Mouse (Mus musculus) liver, embryonic 16.5 days (tissue): ENCODE measurements around the gene Fyb. TPM values are rescaled to one million over a fixed set of nuclear protein-coding genes. Genes with fewer than 3 reads are reported as not detected.

Experiments used
- ATAC-seq: fragments of 200-750 bp; cut with Nextera tagmentation; 2 replicates; pipeline ENCODE4 v1.8.0; 2017; ENCODE audit warnings: low read depth, mild to moderate bottlenecking, moderate number of reproducible peaks, moderate library complexity
- H3K27ac ChIP-seq: fragments of 300-500 bp; sonication (generic); 2 replicates; pipeline ENCODE4 v1.5.1; 2014; ENCODE audit warnings: mild to moderate bottlenecking, low read length
- H3K27me3 ChIP-seq: fragments of 300-500 bp; sonication (generic); 2 replicates; pipeline ENCODE4 v1.6.1; 2014; ENCODE audit warnings: low read depth, low read length, mixed read lengths; ENCODE audit not compliant: control insufficient read depth, insufficient read depth
- H3K36me3 ChIP-seq: fragments of 300-500 bp; sonication (generic); 2 replicates; pipeline ENCODE4 v1.6.1; 2014; ENCODE audit warnings: mild to moderate bottlenecking; ENCODE audit not compliant: control insufficient read depth, insufficient read depth
- H3K4me1 ChIP-seq: fragments of 300-500 bp; sonication (generic); 2 replicates; pipeline ENCODE4 v1.6.1; 2014; ENCODE audit warnings: low read depth, low read length, mixed read lengths; ENCODE audit not compliant: control insufficient read depth
- H3K4me2 ChIP-seq: fragments of 300-500 bp; sonication (generic); 2 replicates; pipeline ENCODE4 v1.6.1; 2014; ENCODE audit warnings: low read depth, low read length, mixed read lengths
- H3K4me3 ChIP-seq: fragments of 300-500 bp; sonication (generic); 2 replicates; pipeline ENCODE4 v1.5.1; 2014; ENCODE audit warnings: low read depth, mild to moderate bottlenecking, low read length
- H3K9ac ChIP-seq: fragments of 300-500 bp; sonication (generic); 2 replicates; pipeline ENCODE4 v1.6.1; 2014; ENCODE audit warnings: low read depth, low read length
- H3K9me3 ChIP-seq: fragments of 300-500 bp; sonication (generic); replicated peaks from 2 replicates; pipeline ENCODE4 v1.6.1; 2016; ENCODE audit warnings: low read length; ENCODE audit not compliant: control insufficient read depth
- WGBS: fragments of 180-500 bp; shearing (Covaris S2); extraction: QIAGEN DNeasy Blood & Tissue Kit; methylation state at CpG from one replicate; pipeline ENCODE4 v1.1.7; 2014; ENCODE audit not compliant: insufficient replicate concordance; 5-methylcytosine and 5-hydroxymethylcytosine counted together
- polyA plus RNA-seq: library from polyadenylated mRNA; unstranded; fragments of >200 nt; fragmentation: Nextera tagmentation; extraction: Ambion mirVana; gene quantifications from 2 replicates; pipeline ENCODE4 v1.2.1, GENCODE M21; 2015

Gene Fyb
- polyA plus RNA-seq, 1 experiment from 2014 or later: 21.9 TPM

GRCm38 (mm10) chr15:6556272-6556671 lies 33.6 kb downstream of the Fyb start:
- 45% methylated on average over 4 of the region's 4 CpGs for WGBS
- Histone ChIP-seq H3K27me3 (no peaks in the 10 kb centered on the region), H3K4me1 (peaks cover 6% of the 10 kb centered on the region), H3K4me2 (no peak overlapping the region), H3K9me3 (no peaks in the 10 kb centered on the region), H3K9ac (no peak overlapping the region), H3K4me3 (no peak overlapping the region), H3K27ac (no peak overlapping the region), H3K36me3 (no peaks in the 10 kb centered on the region)
- no peak for ATAC-seq

- Histone ChIP-seq H3K9me3 (no peaks in the 10 kb centered on the region), H3K27ac (no peak overlapping the region), H3K27me3 (no peaks in the 10 kb centered on the region), H3K4me2 (no peak overlapping the region), H3K36me3 (no peaks in the 10 kb centered on the region), H3K4me3 (no peak overlapping the region), H3K9ac (no peak overlapping the region), H3K4me1 (peaks cover 6% of the 10 kb centered on the region)
- 51% methylated on average over 6 of the region's 6 CpGs for WGBS
- ATAC-seq: no peak
Observed at GRCm38 (mm10) chr15:6556911-6557310, 34.3 kb downstream of the Fyb start.

- Histone ChIP-seq H3K4me2 (no peak overlapping the region), H3K36me3 (no peaks in the 10 kb centered on the region), H3K9ac (no peak overlapping the region), H3K4me3 (no peak overlapping the region), H3K4me1 (peaks cover 6% of the 10 kb centered on the region), H3K27ac (no peak overlapping the region), H3K27me3 (no peaks in the 10 kb centered on the region), H3K9me3 (no peaks in the 10 kb centered on the region)
- ATAC-seq: no peak
- 49% methylated on average over 4 of the region's 4 CpGs for WGBS
Observed at GRCm38 (mm10) chr15:6557552-6557951, 34.9 kb downstream of the Fyb start.

GRCm38 (mm10) chr15:6559188-6559587 lies 36.5 kb downstream of the Fyb start:
- no peaks in the 10 kb centered on the region for H3K27me3 ChIP-seq
- 65% methylated on average over 9 of the region's 9 CpGs for WGBS

DNA sequence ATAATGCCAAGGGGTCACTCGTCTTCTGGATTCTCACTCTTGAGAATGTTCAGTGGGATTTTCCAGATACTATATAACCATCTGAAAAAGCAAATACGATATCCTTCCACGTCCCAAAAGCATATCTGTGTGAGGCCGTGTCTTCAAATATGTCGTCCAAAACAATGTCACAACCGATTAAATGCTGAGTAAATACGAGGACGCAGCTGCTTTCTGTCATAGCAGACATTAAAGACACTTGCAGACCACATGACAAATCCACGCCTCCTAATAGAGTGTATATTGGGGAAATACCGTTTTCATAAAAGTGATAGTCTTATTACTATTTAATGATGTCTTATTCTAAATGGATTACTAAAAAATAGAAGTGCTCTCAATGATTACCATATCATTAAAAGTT lies 38.0 kb downstream of the Fyb start:
- Histone ChIP-seq H3K4me3 (no peak overlapping the region), H3K4me1 (no peaks in the 10 kb centered on the region), H3K9ac (no peak overlapping the region), H3K9me3 (no peaks in the 10 kb centered on the region), H3K27me3 (no peaks in the 10 kb centered on the region), H3K27ac (no peak overlapping the region), H3K36me3 (no peaks in the 10 kb centered on the region), H3K4me2 (no peak overlapping the region)
- no peak for ATAC-seq
- 75% methylated on average over 10 of the region's 10 CpGs for WGBS

More at GRCm38 (mm10) chr15:6559188-6559587, 36.5 kb downstream of the Fyb start:
- Histone ChIP-seq H3K4me2 (no peak overlapping the region), H3K4me3 (no peak overlapping the region), H3K4me1 (peaks cover 6% of the 10 kb centered on the region), H3K9me3 (no peaks in the 10 kb centered on the region), H3K36me3 (no peaks in the 10 kb centered on the region), H3K27ac (no peak overlapping the region), H3K9ac (no peak overlapping the region)
- ATAC-seq: no peak

DNA sequence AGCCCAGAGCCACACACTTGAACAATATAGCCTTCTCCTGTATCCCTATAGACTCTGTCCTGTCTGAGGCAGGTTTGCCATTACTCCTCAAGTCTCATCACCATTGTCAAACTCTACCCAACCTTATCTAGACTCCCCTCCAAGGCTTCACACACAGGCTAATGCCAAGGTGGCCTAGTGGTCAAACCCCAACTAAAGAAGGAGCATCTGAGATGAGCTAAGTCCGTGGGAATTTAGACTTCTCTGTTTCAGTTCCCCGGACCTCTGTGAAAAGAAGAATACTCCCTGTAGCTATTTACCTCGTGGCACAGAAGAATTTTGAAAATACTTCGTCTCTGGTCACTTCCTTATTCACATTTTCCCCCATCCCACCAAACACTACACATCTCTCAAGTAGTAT lies 39.5 kb downstream of the Fyb start:
- H3K4me1 ChIP-seq: no peaks in the 10 kb centered on the region
- no peak overlapping the region; the same call in 1 of the 2 replicates for H3K27ac ChIP-seq
- WGBS: 52% methylated on average over 4 of the region's 4 CpGs

GRCm38 (mm10) chr15:6562629-6563028 lies 40.0 kb downstream of the Fyb start:
- Histone ChIP-seq H3K4me1 (no peaks in the 10 kb centered on the region), H3K27ac (no peak overlapping the region), H3K9me3 (no peaks in the 10 kb centered on the region), H3K27me3 (no peaks in the 10 kb centered on the region), H3K4me3 (no peak overlapping the region), H3K36me3 (no peaks in the 10 kb centered on the region), H3K4me2 (no peak overlapping the region), H3K9ac (no peak overlapping the region)
- 27% methylated on average over 2 of the region's 2 CpGs for WGBS
- ATAC-seq: no peak

More for the DNA sequence above, 39.5 kb downstream of the Fyb start:
- Histone ChIP-seq H3K9ac (no peak overlapping the region), H3K9me3 (no peaks in the 10 kb centered on the region), H3K4me2 (no peak overlapping the region), H3K36me3 (no peaks in the 10 kb centered on the region), H3K4me3 (no peak overlapping the region), H3K27me3 (no peaks in the 10 kb centered on the region)
- no peak for ATAC-seq

- no peaks in the 10 kb centered on the region for H3K27me3 ChIP-seq
- no peaks in the 10 kb centered on the region for H3K36me3 ChIP-seq
- H3K4me1 ChIP-seq: no peaks in the 10 kb centered on the region; the same call in 1 of the 2 replicates
- 29% methylated on average over 11 of the region's 11 CpGs for WGBS
- H3K27ac ChIP-seq: 0 out of 2 replicates have a peak overlapping the region, but pooled peaks have one; percentile 19
- H3K9me3 ChIP-seq: no peaks in the 10 kb centered on the region
- ATAC-seq: peak; percentile 62; the same call in 1 of the 2 replicates
- H3K4me2 ChIP-seq: peak overlapping the region; percentile 26
- H3K9ac ChIP-seq: no peak overlapping the region
- no peak overlapping the region for H3K4me3 ChIP-seq
Observed at GRCm38 (mm10) chr15:6564977-6565421, 42.3 kb downstream of the Fyb start.

GRCm38 (mm10) chr15:6565873-6566272 lies 43.2 kb downstream of the Fyb start:
- 78% methylated on average over 4 of the region's 4 CpGs for WGBS

More at GRCm38 (mm10) chr15:6565873-6566272, 43.2 kb downstream of the Fyb start:
- Histone ChIP-seq H3K4me1 (no peaks in the 10 kb centered on the region; the same call in 1 of the 2 replicates), H3K4me3 (no peak overlapping the region), H3K27ac (no peak overlapping the region), H3K9me3 (no peaks in the 10 kb centered on the region), H3K36me3 (no peaks in the 10 kb centered on the region), H3K27me3 (no peaks in the 10 kb centered on the region), H3K4me2 (no peak overlapping the region), H3K9ac (no peak overlapping the region)
- ATAC-seq: no peak
